Mouse (Mus musculus) liver (tissue): Measurements from ENCODE around the gene Srebf1.

Experiments used
- DNase-seq: peaks from one replicate; pipeline ENCODE4 v3.0.0-alpha.2; 2020; ENCODE audit warnings: mixed read lengths

Srebf1 gene

DNA sequence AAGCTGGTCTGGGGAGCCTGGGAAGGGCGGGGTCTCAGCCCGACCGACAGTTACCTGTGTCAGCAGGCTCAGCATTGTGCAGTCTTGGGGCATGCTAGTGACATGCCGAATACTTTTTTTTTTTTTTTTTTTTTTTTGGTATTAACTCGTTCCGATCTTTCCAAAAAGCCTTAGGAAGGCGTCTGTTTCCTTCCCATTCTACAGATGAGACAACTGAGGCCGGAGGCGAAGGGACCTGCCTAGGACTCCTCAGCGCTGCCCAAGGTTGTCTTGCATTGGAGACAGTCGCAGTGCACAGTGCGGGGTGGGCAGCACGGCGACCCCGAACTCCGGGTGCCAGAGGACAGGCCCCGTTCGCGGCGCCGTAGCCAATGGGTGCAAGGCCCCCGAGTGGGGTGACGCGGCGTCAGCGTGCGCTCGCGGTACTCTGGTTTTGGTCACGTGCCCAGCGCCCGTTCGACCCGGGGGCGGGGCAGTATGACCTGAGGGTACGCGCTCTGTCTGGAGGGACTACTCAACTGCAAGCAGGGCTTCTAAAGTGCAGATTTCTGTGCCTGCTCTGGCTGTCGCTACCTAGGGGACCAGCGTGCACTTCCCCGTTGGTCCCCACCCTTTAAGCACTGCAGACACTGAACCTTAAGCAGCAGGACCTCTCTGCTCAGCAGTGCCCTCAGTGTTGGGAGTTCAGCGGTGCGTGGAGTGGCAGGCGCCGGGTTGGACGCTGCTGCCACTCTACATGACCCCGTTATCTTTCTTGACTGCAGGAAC lies at the start of gene Srebf1:
Gene Srebf1 (minus strand): TSS at position 113 of the 768 bp plus-strand sequence.
- peak; percentile 88 for DNase-seq

DNA sequence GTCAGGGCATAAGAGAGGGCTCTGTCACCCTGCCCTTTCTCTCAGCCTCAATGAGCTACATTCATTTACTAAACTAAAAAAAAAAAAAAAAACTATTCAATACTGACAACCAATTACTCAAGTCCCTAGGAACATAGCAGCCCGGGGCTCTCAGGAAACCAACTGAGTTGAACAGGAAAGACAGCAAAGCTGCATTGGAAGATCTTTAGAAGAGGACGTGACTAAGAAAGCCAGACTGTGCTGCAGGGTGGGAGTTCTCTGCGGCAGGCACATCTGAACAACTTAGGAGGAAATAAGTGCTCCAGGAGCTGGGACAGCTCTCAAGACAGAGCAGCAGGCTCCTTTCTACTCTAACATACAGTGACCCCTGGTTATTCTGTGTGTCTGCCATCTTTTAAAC lies 46.2 kb upstream of the Srebf1 start:
- no peak for DNase-seq

DNA sequence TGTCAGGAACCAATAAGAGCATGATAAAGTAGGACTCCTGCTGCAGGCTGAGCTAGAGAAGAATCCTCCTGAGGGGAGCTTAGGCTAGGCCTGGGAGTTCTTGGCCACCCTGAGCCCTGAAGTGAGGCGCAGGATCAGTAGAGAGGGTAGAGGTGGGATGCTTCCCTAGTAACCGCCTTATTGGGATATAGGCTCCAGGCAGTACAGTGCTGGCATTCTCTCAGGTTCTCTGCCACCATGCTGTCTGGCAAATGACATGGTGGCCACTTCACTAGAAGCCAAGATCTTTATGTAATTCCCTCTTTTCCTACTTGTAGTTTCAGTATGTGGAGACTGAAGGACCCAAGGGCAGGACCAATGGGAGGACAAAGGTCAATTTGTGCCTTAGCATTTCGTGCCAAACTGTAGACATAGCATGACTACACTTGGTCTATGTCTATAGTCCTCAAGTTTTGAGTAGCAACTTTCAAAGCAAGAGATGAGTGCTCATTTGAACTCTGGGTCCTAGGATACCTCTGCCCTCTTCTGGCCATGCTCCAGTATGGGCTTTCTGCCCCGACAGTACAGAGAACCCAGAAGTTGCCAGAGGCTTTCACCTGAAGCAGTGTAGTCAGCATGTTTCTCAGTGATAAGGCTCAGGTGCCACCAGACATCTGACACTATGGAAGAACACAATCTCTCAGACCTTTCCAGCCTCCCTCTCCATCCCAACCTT lies 43.0 kb upstream of the Srebf1 start:
- no peak for DNase-seq

DNA sequence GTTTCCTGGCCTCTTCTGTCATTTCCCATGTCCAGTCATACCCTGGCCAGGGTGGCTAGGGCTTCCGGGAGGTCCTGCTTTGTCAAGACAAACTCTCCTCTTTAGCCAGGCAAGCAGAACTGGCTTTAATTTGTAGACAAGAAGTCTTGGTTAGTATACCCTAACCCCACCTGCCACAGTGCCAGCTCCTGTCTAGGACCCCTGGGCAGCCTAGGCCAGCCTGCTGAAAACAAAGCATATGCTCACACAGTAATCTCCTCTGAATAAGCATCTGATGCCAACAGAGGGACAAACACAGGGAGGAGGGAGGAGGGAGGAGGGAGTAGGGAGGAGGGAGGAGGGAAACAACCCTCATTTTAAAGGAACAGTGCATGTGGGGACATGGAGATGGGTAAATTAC lies 42.3 kb upstream of the Srebf1 start:
- no peak for DNase-seq

DNA sequence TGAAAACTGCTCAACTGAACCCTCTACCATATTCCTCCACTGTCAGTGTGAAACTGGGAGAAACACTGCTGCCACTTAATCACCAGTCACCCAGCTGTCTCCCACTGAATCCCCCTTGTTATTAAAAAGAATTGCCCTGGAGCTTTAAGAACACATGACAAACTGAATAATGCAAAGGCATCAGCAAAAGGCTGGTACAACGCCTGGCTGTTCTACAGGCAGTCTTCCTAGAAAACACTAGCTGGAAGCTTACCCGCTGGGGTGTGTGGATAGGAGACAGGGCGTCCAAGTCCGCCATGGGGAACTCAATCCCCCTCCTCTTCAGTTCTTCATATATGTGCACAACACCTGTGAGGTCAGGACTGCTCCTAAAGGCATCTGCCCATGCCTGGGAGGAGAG lies 40.0 kb upstream of the Srebf1 start:
- no peak for DNase-seq

DNA sequence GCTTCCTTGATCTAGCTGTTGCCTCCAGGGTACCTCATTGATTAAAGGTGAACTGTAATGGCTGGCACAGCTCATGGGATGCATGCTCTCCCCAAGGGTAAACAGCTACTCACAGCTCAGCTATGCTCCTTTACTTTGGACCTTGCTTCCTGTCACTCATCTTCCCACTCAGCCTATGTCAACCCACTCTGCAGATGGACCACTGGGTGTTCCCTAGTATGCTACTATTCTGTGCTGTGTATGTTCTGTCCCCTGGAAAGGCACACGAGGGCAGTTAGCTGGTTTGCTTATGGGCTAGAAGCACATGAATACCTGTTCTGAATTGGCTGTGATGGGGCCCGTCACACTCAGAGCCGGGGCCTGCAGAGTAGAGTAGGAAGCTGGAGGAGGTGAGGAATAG lies 38.4 kb upstream of the Srebf1 start:
- DNase-seq = no peak

DNA sequence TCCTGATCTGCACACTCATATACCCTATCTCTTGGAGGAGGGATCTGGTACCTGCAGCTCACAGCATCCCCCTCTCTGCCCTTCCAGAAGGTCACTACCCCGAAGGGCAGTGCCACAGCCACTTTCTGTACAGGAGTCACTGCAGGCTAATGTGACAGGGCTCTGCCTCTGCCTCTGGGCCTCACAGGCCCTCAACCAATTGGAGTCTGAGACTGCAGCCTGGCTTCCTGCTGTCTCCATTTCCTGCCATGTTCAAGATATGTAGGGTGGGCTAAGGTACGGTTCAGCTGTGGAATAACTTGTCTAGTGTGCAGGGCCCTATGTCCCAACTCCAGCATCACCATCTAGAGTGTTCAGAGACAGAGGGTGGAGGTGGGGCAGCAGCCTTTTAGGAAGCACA lies 35.3 kb upstream of the Srebf1 start:
- DNase-seq = no peak

DNA sequence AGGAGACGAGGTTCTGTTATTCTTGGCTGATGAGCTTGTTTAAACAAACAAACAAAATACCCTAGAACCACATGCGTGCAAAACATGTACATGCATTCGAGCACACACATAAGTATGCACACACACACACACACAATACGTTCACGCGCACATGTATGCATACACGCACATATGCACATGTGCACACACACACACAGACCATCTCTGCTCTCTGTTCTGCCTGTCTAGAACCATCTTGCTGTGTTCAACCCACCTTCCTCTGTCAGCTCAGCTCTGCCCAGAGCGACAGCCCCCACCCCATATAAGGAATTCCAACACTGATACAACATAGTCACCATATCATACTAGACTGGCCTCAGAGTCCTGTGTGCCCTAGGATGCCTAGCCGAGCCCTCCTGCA lies 34.3 kb upstream of the Srebf1 start:
- DNase-seq = no peak

DNA sequence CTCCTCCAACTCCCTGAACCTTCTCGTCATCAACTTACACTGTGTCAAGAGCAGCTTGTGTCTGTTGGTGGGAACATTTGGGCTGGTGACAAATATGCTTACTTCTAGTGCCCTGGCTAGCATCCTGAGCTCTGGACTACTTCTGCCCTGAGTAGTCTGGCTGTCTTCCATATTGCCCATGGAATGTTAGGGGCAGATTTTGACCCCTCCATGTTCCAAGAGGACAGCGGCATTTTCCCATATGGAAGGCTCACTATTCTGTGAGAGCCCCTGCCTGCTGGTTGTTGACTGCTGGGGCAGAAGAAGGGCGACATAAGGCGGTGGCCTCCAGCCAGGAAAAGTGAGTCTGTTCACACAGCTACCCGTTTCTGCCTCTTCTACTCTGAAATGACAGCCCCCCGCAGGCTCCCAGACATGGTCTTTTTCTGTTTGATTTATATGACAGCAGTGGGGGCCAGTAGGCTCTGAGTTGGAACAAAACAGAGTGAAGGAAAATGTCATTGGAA lies 33.8 kb upstream of the Srebf1 start:
- DNase-seq = no peak

DNA sequence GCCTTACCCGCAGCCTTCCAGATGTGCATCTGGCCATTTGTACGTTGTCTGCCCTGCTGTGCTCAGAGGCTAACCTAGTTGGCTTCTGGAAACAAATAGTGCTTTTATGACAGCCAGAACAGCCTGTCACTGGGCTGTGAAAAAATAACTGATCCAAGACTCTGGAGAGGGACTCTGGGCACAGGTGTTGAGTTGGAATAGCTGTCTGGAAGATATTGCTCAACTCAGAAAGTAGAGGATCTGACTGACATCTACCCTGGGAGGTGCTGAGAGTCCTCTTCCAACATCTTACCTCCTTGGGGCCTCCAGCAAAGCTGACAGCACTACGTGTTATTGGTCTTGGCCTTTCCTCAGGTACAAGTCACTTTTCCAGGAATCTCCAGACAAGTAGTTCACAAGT lies 33.3 kb upstream of the Srebf1 start:
- DNase-seq = no peak

DNA sequence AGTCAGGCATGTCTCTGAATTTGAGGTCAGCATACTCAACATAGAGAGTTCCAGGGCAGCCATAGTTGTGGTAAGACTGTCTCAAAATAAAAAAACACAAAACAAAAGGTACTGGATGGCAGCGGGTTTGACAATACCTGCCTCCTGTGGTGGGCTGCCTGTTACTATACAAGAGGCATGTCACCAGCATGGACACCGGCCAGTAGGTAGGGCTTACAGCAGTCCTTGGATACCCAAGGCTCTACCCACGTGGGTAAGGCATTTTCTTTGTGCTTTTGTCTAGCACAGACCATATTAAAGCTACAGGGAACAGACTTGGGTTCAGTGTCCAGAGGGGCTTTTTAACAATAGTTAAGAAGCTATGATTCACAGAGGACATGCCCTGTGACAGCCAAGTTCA lies 32.8 kb upstream of the Srebf1 start:
- DNase-seq = no peak

DNA sequence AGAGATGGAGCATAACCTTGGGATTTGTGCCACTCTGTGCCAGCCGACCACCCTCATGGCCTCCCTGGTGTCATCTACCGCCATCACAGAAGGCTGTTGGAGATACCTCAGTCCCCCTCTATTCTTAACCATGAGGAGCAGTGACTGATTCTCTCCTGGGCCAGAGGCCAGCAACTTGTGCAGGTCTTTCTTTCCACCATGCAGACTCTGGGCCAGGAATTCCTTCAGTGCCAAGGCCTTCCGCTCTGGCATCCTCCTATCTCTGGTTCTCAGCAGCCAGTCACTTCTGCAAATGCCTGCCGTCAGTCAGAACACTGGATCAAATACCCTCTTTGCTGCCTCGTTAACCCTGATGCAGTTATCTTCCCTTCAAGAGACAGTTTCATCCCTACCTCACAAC lies 31.9 kb upstream of the Srebf1 start:
- DNase-seq = no peak

DNA sequence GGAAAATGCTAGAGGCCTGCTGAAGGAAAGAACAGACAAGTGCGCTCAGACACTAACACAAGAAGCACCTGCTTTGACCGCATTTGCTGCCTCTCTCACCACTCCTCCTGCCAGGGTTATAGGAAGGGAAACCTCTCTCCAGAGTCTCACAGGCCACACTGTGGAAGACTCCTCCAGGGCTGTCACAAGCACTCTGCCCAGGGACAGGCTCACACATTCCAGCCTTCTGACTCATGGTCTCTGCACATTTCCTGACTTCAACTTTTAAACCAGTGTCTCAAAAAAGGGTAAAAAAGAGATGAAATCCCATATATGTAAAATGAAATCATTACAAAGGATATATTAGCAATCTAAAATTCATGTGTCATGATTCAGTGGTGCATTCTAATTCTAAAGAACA lies 31.2 kb upstream of the Srebf1 start:
- DNase-seq = no peak

DNA sequence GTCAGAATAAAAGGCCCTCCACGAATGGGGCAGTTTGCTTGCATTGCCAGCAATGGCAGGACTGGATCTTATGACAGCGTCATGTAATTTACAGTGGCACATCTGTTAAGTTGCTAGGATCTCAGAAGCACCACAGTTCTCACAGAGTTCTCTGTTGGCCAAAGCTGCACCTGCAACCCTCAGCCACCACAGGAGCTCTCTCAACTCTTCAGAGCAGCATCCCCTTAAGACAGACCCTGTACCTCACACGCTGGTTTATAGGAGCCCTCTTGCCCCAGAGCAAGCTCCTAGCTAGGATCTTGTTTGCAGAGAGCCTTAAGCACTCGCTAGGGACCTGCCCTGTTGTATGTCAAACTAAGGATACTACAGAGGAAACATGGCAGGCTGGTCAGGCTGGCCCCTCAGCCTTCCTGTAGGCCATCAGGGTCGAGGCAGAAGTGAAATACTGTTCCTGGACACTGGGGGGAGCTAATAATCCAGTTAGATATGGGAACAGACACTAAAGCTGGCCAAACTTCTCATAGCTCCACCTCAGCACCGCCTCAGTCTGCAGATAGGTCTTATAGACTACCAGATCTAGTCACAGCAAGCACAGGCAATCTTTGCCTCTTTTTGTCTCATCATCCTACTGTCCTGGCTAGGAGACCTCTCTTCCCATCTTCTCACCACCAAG lies 28.7 kb upstream of the Srebf1 start:
- peak; percentile 54 for DNase-seq

DNA sequence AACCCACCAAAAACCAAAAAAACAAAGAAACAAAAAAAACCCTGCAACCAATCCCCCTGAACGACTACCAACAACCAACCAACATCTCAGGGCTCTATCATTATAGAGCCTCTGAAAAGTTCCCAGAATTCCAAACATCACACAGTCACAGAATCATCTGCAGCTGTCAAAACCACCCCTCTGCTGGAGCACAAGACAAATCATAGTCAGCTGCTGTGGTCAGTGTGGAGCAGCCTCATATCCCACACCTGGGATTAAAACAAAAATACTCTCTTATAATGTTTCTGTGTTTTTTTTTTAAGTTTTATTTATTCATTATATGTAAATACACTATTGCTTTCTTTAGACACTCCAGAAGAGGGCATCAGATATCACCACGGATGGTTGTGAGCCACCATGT lies 27.5 kb upstream of the Srebf1 start:
- no peak for DNase-seq

DNA sequence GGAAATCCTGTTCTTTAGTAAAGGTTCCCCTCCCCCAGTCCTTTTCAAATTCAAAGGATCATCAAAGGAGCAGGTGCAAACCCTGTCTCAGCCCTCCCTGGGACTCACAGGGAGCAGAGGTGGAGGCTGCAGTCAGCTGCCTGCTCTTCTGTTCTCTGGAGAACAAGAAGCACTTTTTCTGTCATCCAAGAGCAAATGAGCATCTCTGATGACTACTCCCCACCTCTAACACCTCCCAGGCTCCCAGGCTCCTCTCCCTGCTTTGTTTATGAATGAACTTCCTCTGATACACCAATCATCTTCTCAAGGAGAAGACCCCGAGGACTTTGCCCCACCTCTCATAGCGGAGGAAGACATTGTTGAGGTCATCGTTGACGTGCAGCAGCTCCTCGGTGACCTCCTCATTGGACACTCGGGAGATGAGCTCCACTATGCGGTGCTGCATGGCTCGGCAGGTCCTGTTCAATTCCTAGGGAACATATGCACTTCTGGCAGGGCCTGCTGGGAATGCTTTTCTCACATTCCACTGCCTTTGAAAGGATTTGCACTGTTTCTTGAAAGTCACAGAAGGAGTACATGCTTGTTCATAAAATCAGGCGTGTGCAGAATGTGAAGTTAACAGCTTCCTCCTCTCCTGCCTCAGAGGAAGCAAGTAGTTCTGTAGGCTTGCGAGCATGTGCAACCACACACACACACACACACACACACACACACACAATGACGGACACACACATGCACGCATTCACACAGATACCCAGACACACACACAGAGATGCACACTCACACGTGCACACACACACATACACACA lies 26.4 kb upstream of the Srebf1 start:
- no peak for DNase-seq

DNA sequence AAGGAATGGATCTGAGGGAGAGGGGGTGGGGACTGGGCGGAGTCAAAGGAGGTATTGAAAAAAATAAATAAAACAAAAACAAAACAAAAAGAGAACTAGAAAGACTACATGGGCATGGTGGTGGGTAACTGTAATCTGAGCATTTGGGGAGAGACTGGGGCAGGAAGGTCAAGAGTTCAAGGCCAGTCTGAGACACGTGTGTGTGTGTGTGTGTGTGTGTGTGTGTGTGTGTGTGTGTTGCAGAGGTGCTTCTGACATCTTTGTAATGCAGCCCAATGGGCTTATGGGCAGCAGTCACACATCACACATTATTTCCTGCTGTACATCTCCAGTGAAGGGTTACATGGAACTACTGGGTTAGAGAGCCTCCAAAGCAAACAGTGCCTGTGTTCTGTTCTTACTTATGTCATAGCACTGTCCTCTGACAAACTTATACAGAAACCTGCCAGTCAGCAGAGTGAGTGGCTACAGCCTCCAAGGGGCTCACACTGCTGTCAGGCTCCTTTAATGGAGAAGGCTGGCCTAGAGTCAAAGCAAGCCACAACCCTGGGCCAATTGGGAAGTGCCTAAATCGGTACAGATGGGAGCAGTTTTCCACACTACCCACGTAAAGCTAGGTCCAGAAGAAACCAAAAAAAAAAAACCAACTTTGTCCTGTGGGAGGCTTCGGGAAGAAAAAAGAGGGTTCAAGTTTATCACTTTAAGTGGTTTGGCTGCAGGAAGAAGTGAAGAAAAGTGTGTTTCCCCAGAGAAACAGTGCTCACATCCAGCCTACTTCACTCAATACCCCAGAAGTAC lies 25.6 kb upstream of the Srebf1 start:
- no peak for DNase-seq

DNA sequence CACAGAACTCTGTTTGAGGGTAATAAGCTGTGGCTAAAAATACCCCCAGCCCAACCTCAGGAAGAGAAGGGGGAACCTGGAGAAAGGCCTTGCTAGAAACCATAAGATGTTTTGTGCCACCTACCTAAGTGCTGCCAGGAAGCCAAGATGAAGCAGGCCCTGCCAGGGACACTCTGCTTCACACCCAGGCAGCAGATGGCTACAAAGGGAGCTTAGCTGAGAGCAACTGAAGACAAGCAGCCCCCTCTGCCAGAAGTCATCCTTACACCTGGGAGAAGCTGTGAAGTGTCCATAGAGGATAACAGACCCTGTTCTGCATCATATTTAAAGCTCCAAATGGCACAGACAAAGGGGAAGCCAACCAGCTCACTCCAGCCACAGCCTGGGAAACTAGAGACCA lies 23.7 kb upstream of the Srebf1 start:
- no peak for DNase-seq

DNA sequence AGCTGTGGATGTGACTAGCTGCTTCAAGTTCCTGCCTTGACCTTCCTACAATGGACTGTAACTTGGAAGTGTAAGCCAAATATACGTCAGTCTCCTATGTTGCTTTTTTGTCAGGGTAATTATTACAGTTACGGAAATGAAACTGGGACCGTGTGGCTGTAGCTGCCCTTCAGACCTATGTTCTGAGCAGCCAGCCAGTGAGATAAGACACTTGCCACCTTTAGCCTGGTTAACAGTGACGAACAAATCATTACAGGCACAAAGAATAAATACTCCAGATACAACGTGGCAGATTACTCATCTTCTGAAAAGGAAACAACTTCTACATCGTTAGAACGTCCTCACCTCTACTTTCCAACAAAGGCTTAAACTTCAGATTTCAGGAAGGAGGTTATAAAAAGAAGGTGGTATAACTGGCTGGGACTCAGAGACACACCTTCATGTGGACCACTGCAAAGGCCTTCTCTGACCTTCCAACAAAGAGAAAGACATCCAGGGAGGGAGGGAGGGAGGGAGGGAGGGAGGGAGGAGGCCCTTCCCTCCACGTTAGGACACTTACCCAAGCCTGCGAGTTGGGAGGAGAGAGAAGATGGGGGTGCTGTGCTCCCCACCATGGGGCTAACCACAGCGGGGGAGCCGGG lies 22.2 kb upstream of the Srebf1 start:
- DNase-seq = no peak

DNA sequence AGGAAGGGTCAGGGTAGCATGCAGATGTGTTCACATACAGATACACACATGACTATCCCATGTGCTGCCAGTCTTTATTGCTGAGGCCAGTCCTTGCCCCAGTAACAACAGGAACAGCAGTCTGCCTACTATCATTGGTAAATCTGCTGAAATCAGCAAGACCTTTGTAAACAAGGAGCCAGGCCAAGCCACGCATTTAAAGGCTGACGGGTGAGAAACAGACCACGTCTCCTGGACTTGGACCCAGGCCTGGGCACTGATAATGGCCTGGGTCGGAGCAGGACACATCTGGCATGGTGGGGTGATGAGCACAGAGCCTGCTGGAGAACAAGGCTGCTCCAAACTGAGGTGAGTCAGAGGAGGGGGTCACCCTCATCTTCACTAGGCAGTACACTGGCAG lies 18.1 kb upstream of the Srebf1 start:
- DNase-seq = no peak

DNA sequence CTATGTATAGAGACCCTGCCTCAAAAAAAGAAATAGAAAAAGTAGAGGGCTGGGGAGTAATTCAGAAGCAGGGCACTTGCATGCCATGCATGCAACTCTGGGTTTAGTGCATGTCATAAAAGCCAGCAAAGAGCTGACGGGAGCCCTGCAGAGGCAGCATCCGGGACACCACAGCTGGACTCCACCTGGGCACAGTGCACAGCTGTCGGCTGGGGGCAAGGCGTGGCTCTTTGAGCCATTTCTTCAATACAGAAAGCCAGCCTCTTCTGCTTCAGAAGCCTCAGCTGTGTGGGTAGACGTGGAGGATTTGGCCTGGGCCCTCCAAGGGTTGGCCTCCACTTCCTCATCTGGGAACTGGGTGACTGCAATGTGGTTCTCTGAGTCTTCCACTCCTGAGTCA lies 13.0 kb upstream of the Srebf1 start:
- DNase-seq = no peak

DNA sequence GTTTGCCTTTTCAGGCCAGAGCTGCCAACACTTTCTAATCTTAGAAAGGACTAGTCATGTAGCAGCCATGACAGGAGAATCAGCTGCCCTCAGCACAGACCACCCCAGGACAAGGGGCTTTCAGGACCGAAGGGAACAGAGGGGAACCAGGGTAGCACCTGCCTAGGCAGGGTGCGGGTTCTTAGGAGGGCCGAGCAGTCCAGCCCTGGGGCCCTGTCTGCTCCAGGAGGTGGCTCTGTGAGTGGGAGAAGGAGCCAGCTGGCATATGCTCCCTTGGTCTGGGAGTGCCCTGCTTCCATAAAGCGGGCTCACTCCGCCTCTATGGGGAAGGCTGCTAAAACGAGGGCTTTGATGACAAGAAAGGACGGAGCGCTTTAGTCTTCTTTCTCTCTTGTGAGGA lies 10.9 kb upstream of the Srebf1 start:
- no peak for DNase-seq
